Mouse (Mus musculus) cortical plate, adult 2 months (tissue): Measurements from ENCODE around the gene Kdm4b.

Experiments used
- CTCF ChIP-seq: fragments of 200-500 bp; IDR thresholded peaks from 2 replicates; pipeline ENCODE4 v1.5.1; 2011; ENCODE audit warnings: mild to moderate bottlenecking, control low read depth, low read length; ENCODE audit not compliant: insufficient read depth; ENCODE audit errors: extremely low read depth
- POLR2A ChIP-seq: fragments of 200-500 bp; IDR thresholded peaks from 2 replicates; pipeline ENCODE4 v1.6.1; 2011; ENCODE audit warnings: mild to moderate bottlenecking, low read length, control low read depth; ENCODE audit not compliant: insufficient read depth; ENCODE audit errors: extremely low read depth

DNA sequence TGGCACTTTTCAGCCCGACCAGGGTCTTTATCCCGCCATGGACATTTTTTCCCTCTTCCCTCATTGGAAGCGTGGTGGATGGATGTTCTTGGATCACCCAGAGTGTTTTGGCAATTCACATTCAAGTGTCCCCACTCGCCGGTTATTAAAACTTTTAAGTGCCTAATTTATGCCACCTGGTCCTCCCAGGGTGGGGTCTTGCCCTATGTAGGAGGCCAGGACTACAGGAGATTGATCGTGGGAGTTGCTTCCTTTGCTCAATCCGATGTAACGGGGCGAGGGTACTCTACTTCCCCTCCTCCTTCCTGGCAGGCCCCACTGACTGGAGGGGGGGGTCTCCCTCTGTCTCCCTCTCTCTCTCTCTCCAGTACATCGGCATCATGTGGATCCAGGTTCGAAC, 21.1 kb upstream of the Kdm4b start:
- TF ChIP-seq POLR2A (no peak), CTCF (no peak)
